Mouse (Mus musculus): ENCODE results near the gene Zfp488. TPM values are rescaled to one million over a fixed set of nuclear protein-coding genes. Genes with fewer than 3 reads are reported as not detected.

Gene Zfp488
- polyA plus RNA-seq (2015; fragmentation: Nextera tagmentation; extraction: Ambion mirVana): 0.04 TPM in 1 of 2 replicates, not detected in the other

DNA sequence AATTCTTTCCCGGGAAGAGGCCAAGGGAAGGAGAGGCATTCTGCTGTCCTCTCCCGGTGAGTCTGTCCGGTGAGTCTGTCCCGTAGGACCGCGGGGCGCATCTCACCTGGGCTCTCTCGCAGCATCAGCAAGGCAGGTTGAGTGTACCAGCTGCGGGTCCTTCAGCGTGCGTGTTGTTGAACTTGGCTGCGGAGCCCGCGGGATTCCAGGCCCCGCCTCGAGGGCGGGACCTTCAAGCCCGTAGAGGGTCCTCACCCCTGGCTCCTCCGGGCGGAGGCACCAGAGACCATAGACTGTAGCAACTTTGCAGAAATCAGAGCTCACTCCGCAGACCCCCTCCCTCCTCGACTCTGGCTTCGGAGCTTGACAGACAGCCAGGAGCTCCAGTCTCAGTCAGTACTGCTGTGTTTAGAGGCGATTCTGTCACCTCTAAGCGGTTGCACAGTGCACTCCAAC is at the start of gene Zfp488:
TSS of gene Zfp488 (minus strand) at position 161 of the 456 bp plus-strand sequence.
- ATAC-seq (replicated peaks; ENCODE audit: extremely low read depth, insufficient read depth, low FRiP score): no peak

GRCm38 (mm10) chr14:34026710-34027109 is 48.1 kb upstream of the Zfp488 start:
- Histone ChIP-seq H3K4me1 (ENCODE audit: control insufficient read depth, insufficient read depth, low read length) (peaks cover 6% of the 10 kb centered on the region; the same call in 1 of the 2 replicates), H3K4me2 (ENCODE audit: low read depth, low read length) (peak overlapping the region; percentile 4; the same call in 1 of the 2 replicates), H3K9ac (ENCODE audit: low read length) (no peak overlapping the region), H3K9me3 (replicated peaks; ENCODE audit: control insufficient read depth, low read length) (0 out of 2 replicates have a peak, but pooled peaks cover 4% of the 10 kb centered on the region), H3K4me3 (ENCODE audit: low read length) (no peak overlapping the region), H3K36me3 (ENCODE audit: control insufficient read depth, insufficient read depth) (no peaks in the 10 kb centered on the region), H3K27me3 (ENCODE audit: control insufficient read depth, insufficient read depth, low read length) (no peaks in the 10 kb centered on the region), H3K27ac (ENCODE audit: low read length) (peak overlapping the region; percentile 57; the same call in 1 of the 2 replicates)
- peak; percentile 81 for ATAC-seq (replicated peaks; ENCODE audit: extremely low read depth, insufficient read depth, low FRiP score)
- WGBS: 18% methylated on average over 2 of the region's 2 CpGs

More for the DNA sequence above, at the start of gene Zfp488:
- peak within 1 kb of the TSS; percentile 43 for H3K4me3 ChIP-seq (ENCODE audit: low read length)
- no peak within 1 kb of the TSS for H3K9ac ChIP-seq (ENCODE audit: low read length)
- under 1% methylated on average over 25 of the region's 25 CpGs for WGBS
- H3K9me3 ChIP-seq (replicated peaks; ENCODE audit: control insufficient read depth, low read length): no peaks in the 10 kb centered on the region
- peak within 1 kb of the TSS; percentile 69 for H3K4me2 ChIP-seq (ENCODE audit: low read depth, low read length)
- H3K27ac ChIP-seq (ENCODE audit: low read length): no peak within 1 kb of the TSS
- no peaks in the 10 kb centered on the region for H3K36me3 ChIP-seq (ENCODE audit: control insufficient read depth, insufficient read depth)
- H3K27me3 ChIP-seq (ENCODE audit: control insufficient read depth, insufficient read depth, low read length): peaks cover 10% of the 10 kb centered on the region
- H3K4me1 ChIP-seq (ENCODE audit: control insufficient read depth, insufficient read depth, low read length): no peaks in the 10 kb centered on the region; the same call in 1 of the 2 replicates

GRCm38 (mm10) chr14:34016938-34017337 is 38.4 kb upstream of the Zfp488 start:
- Histone ChIP-seq H3K4me1 (ENCODE audit: control insufficient read depth, insufficient read depth, low read length) (no peaks in the 10 kb centered on the region), H3K4me3 (ENCODE audit: low read length) (no peak overlapping the region), H3K36me3 (ENCODE audit: control insufficient read depth, insufficient read depth) (no peaks in the 10 kb centered on the region), H3K9me3 (replicated peaks; ENCODE audit: control insufficient read depth, low read length) (no peaks in the 10 kb centered on the region), H3K27ac (ENCODE audit: low read length) (no peak overlapping the region), H3K9ac (ENCODE audit: low read length) (no peak overlapping the region), H3K27me3 (ENCODE audit: control insufficient read depth, insufficient read depth, low read length) (no peaks in the 10 kb centered on the region), H3K4me2 (ENCODE audit: low read depth, low read length) (no peak overlapping the region)
- 77% methylated on average over 2 of the region's 2 CpGs for WGBS
- ATAC-seq (replicated peaks; ENCODE audit: extremely low read depth, insufficient read depth, low FRiP score): no peak

GRCm38 (mm10) chr14:34016381-34016780 is 37.8 kb upstream of the Zfp488 start, which contains the start of gene Gm5460:
Gene Gm5460 (plus strand): TSS chr14:34016758.
- H3K4me1 ChIP-seq (ENCODE audit: control insufficient read depth, insufficient read depth, low read length): no peaks in the 10 kb centered on the region
- no peaks in the 10 kb centered on the region for H3K27me3 ChIP-seq (ENCODE audit: control insufficient read depth, insufficient read depth, low read length)
- H3K27ac ChIP-seq (ENCODE audit: low read length): no peak within 1 kb of the TSS
- H3K4me2 ChIP-seq (ENCODE audit: low read depth, low read length): no peak within 1 kb of the TSS
- no peak for ATAC-seq (replicated peaks; ENCODE audit: extremely low read depth, insufficient read depth, low FRiP score)
- 94% methylated on average over 4 of the region's 4 CpGs for WGBS
- H3K9me3 ChIP-seq (replicated peaks; ENCODE audit: control insufficient read depth, low read length): no peaks in the 10 kb centered on the region
- H3K9ac ChIP-seq (ENCODE audit: low read length): no peak within 1 kb of the TSS
- no peaks in the 10 kb centered on the region for H3K36me3 ChIP-seq (ENCODE audit: control insufficient read depth, insufficient read depth)
- no peak within 1 kb of the TSS for H3K4me3 ChIP-seq (ENCODE audit: low read length)

DNA sequence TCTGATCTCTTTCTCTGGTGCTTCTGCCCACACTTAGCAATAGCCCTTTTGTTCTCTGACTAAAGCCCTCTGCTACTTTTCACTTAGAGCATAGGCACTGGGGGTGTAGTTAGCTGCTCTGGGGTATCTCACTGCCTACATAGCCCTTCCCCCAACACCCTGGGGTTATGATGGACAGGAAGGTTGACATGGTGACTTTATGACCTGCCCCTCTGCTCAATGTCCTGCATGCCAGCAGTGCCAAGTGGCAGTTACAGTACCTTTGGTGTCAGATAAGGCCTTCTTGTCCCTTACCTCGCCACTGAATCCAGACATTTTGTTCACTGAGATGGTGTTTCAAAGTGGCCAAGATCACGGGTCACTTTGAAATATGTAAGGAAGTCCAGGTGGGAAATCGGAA is 36.5 kb upstream of the Zfp488 start, which contains the start of gene Gm30083:
TSS of gene Gm30083 (minus strand) at position 120 of the 400 bp plus-strand sequence.
- H3K4me2 ChIP-seq (ENCODE audit: low read depth, low read length): no peak within 1 kb of the TSS
- WGBS: 69% methylated on average over 3 of the region's 3 CpGs
- H3K27ac ChIP-seq (ENCODE audit: low read length): no peak within 1 kb of the TSS
- no peak within 1 kb of the TSS for H3K4me3 ChIP-seq (ENCODE audit: low read length)
- no peaks in the 10 kb centered on the region for H3K4me1 ChIP-seq (ENCODE audit: control insufficient read depth, insufficient read depth, low read length)
- H3K9ac ChIP-seq (ENCODE audit: low read length): no peak within 1 kb of the TSS
- no peaks in the 10 kb centered on the region for H3K27me3 ChIP-seq (ENCODE audit: control insufficient read depth, insufficient read depth, low read length)
- no peaks in the 10 kb centered on the region for H3K9me3 ChIP-seq (replicated peaks; ENCODE audit: control insufficient read depth, low read length)
- no peaks in the 10 kb centered on the region for H3K36me3 ChIP-seq (ENCODE audit: control insufficient read depth, insufficient read depth)
- no peak for ATAC-seq (replicated peaks; ENCODE audit: extremely low read depth, insufficient read depth, low FRiP score)

GRCm38 (mm10) chr14:34002358-34002757 is 23.8 kb upstream of the Zfp488 start:
- Histone ChIP-seq H3K9me3 (replicated peaks; ENCODE audit: control insufficient read depth, low read length) (no peaks in the 10 kb centered on the region), H3K27ac (ENCODE audit: low read length) (no peak overlapping the region), H3K9ac (ENCODE audit: low read length) (no peak overlapping the region), H3K4me2 (ENCODE audit: low read depth, low read length) (no peak overlapping the region), H3K36me3 (ENCODE audit: control insufficient read depth, insufficient read depth) (no peaks in the 10 kb centered on the region), H3K27me3 (ENCODE audit: control insufficient read depth, insufficient read depth, low read length) (no peaks in the 10 kb centered on the region), H3K4me3 (ENCODE audit: low read length) (no peak overlapping the region), H3K4me1 (ENCODE audit: control insufficient read depth, insufficient read depth, low read length) (no peaks in the 10 kb centered on the region)
- no peak for ATAC-seq (replicated peaks; ENCODE audit: extremely low read depth, insufficient read depth, low FRiP score)
- WGBS: 70% methylated on average over 5 of the region's 5 CpGs

DNA sequence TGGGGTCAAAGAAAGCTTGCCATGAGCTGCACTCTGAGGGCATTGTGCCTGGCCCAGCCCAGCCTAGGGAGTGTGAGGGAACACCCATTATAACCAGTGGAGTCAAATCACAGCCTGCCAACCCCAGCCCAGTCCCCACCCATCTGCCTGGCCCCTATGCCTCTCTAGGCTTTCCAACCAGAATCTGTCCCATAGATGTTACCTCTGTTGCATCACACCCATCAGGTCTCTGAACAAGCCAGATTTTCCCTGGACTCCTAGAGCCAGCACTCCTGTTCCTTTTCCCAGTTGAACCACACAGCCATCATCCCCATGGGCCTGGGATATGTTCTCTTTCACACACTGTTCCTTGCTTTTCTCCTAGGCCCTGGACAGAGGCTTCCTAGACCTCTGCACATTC is 22.9 kb upstream of the Zfp488 start:
- ATAC-seq (replicated peaks; ENCODE audit: extremely low read depth, insufficient read depth, low FRiP score): no peak
- Histone ChIP-seq H3K4me1 (ENCODE audit: control insufficient read depth, insufficient read depth, low read length) (no peaks in the 10 kb centered on the region), H3K4me2 (ENCODE audit: low read depth, low read length) (no peak overlapping the region), H3K9ac (ENCODE audit: low read length) (no peak overlapping the region), H3K27me3 (ENCODE audit: control insufficient read depth, insufficient read depth, low read length) (no peaks in the 10 kb centered on the region), H3K4me3 (ENCODE audit: low read length) (no peak overlapping the region), H3K9me3 (replicated peaks; ENCODE audit: control insufficient read depth, low read length) (no peaks in the 10 kb centered on the region), H3K36me3 (ENCODE audit: control insufficient read depth, insufficient read depth) (no peaks in the 10 kb centered on the region), H3K27ac (ENCODE audit: low read length) (no peak overlapping the region)

- no peaks in the 10 kb centered on the region for H3K4me1 ChIP-seq (ENCODE audit: control insufficient read depth, insufficient read depth, low read length)
- no peak overlapping the region for H3K9ac ChIP-seq (ENCODE audit: low read length)
- no peaks in the 10 kb centered on the region for H3K9me3 ChIP-seq (replicated peaks; ENCODE audit: control insufficient read depth, low read length)
- H3K4me2 ChIP-seq (ENCODE audit: low read depth, low read length): no peak overlapping the region
- no peak overlapping the region for H3K4me3 ChIP-seq (ENCODE audit: low read length)
- ATAC-seq (replicated peaks; ENCODE audit: extremely low read depth, insufficient read depth, low FRiP score): no peak
- no peak overlapping the region for H3K27ac ChIP-seq (ENCODE audit: low read length)
- no peaks in the 10 kb centered on the region for H3K36me3 ChIP-seq (ENCODE audit: control insufficient read depth, insufficient read depth)
- H3K27me3 ChIP-seq (ENCODE audit: control insufficient read depth, insufficient read depth, low read length): no peaks in the 10 kb centered on the region
Observed at GRCm38 (mm10) chr14:34000076-34000475, 21.5 kb upstream of the Zfp488 start.

DNA sequence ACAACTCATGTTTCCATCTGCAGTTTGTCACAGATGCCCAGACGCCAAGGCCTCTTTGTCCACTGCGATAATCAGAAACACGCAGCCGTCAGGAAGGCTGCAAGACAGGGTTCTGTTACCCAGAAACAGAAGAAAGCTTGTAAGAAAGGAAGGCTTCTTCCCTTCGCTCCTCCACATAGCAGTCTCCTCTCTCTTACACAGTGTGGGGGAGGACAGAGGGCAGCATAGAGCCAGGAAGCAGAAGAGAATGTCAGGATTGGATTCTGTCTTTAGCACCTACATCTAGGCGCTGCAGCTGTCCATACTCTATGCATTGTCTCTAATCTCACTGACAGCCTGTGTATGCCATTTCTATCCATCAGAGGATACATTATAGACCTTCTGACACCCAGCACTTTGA is 18.9 kb upstream of the Zfp488 start:
- Histone ChIP-seq H3K4me2 (ENCODE audit: low read depth, low read length) (no peak overlapping the region), H3K4me3 (ENCODE audit: low read length) (no peak overlapping the region), H3K27ac (ENCODE audit: low read length) (no peak overlapping the region), H3K9me3 (replicated peaks; ENCODE audit: control insufficient read depth, low read length) (no peaks in the 10 kb centered on the region), H3K9ac (ENCODE audit: low read length) (no peak overlapping the region), H3K4me1 (ENCODE audit: control insufficient read depth, insufficient read depth, low read length) (0 out of 2 replicates have a peak, but pooled peaks cover 2% of the 10 kb centered on the region), H3K36me3 (ENCODE audit: control insufficient read depth, insufficient read depth) (no peaks in the 10 kb centered on the region), H3K27me3 (ENCODE audit: control insufficient read depth, insufficient read depth, low read length) (no peaks in the 10 kb centered on the region)
- ATAC-seq (replicated peaks; ENCODE audit: extremely low read depth, insufficient read depth, low FRiP score): no peak
- 30% methylated on average over 6 of the region's 6 CpGs for WGBS
